Mouse (Mus musculus) C2C12 (cell line): Measurements from ENCODE around the gene Dxo.

Experiments
- CTCF ChIP-seq: IDR thresholded peaks from one replicate; pipeline ENCODE4 v1.5.1; 2011; ENCODE audit not compliant: control insufficient read depth, insufficient read depth, insufficient read length
- MAX ChIP-seq: IDR thresholded peaks from one replicate; pipeline ENCODE4 v1.6.1; 2011; ENCODE audit warnings: mild to moderate bottlenecking, control low read depth

DNA sequence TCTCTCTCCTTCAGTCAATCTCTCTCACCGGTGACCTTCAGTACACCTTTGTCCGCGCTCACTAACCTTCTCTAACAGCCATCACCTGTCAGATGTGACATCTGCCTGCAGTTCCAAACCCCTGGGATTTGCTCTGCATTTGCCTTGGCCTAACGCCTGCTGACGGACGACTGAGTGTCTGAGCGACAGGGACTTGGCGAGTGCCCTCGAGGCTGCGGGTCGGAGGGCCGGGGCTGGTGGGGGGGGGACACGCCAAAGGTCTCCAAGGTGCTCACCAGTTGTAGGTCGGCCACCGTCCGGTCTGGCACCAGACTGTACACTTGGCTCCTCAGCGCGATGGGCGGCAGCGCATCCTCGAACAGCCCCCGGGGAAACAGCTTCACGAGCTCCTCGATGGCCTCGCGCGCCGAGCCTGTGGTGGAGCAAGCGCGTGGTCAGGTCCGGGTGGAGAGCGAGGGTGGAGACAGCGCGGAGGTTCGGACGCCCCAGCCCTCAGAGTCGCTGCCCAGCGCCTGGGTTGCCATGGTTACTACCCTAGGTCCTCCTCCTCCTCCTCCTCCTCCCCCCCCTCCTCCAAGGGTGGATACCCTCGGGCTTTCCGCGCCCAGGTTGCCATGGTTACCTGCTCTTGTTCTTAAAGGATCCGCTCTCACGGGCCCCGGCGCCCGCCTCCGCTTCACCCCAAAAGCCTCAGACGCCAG, 514 bp upstream of the Dxo start:
- TF ChIP-seq MAX (no peak), CTCF (no peak)
